Mouse (Mus musculus) heart, embryonic 13.5 days (tissue): ENCODE results near the gene Taf6. TPM values are rescaled to one million over a fixed set of nuclear protein-coding genes. Genes with fewer than 3 reads are reported as not detected.
A peak's percentile ranks its signal among the peaks of the same experiment; 100 is the strongest.
"Not testable (repeated sequence)": the region's sequence is repeated elsewhere in the genome, so short reads cannot be mapped to it uniquely, and the experiment has no call there.

Experiments used
- ATAC-seq: fragments of 200-750 bp; cut with Nextera tagmentation; 2 replicates; pipeline ENCODE4 v1.8.0; 2017; ENCODE audit warnings: moderate TSS enrichment; ENCODE audit not compliant: insufficient number of reproducible peaks, low FRiP score, low TSS enrichment; ENCODE audit errors: extremely low read depth
- H3K27ac ChIP-seq: fragments of 300-500 bp; sonication (generic); replicated peaks from 2 replicates; pipeline ENCODE4 v1.5.1; 2015; ENCODE audit warnings: moderate library complexity, mild to moderate bottlenecking, inconsistent platforms
- H3K27me3 ChIP-seq: fragments of 300-500 bp; sonication (generic); replicated peaks from 2 replicates; pipeline ENCODE4 v1.6.1; 2015; ENCODE audit warnings: mild to moderate bottlenecking, inconsistent platforms
- H3K36me3 ChIP-seq: fragments of 300-500 bp; sonication (generic); 2 replicates; pipeline ENCODE4 v1.6.1; 2015; ENCODE audit warnings: mild to moderate bottlenecking, inconsistent platforms
- H3K4me1 ChIP-seq: fragments of 300-500 bp; sonication (generic); 2 replicates; pipeline ENCODE4 v1.6.1; 2015; ENCODE audit warnings: inconsistent platforms
- H3K4me2 ChIP-seq: fragments of 300-500 bp; sonication (generic); 2 replicates; pipeline ENCODE4 v1.6.1; 2015; ENCODE audit warnings: inconsistent platforms, mild to moderate bottlenecking, moderate library complexity
- H3K4me3 ChIP-seq: fragments of 300-500 bp; sonication (generic); 2 replicates; pipeline ENCODE4 v1.5.1; 2015; ENCODE audit warnings: moderate library complexity, mild to moderate bottlenecking, inconsistent platforms
- H3K9ac ChIP-seq: fragments of 300-500 bp; sonication (generic); 2 replicates; pipeline ENCODE4 v1.6.1; 2015; ENCODE audit warnings: inconsistent platforms, mild to moderate bottlenecking, moderate library complexity
- H3K9me3 ChIP-seq: fragments of 300-500 bp; sonication (generic); 2 replicates; pipeline ENCODE4 v1.6.1; 2016; ENCODE audit warnings: inconsistent platforms
- WGBS: fragments of 180-500 bp; shearing (Covaris S2); methylation state at CpG from one replicate; pipeline ENCODE4 v1.1.7; 2015; ENCODE audit warnings: mixed read lengths; 5-methylcytosine and 5-hydroxymethylcytosine counted together
- polyA plus RNA-seq: library from polyadenylated mRNA; unstranded; fragments of >200 nt; fragmentation: Nextera tagmentation; extraction: Ambion mirVana; gene quantifications from 2 replicates; pipeline ENCODE4 v1.2.1, GENCODE M21; 2015

The Taf6 gene
- polyA plus RNA-seq, result 62.8 and 69.7 TPM in 2 replicates

- Histone ChIP-seq H3K4me1 (peaks cover 20% of the 10 kb centered on the region), H3K4me2 (peak within 1 kb of the TSS; percentile 77), H3K9ac (peak within 1 kb of the TSS; percentile 91), H3K27me3 (no peaks in the 10 kb centered on the region), H3K9me3 (no peaks in the 10 kb centered on the region), H3K27ac (peak within 1 kb of the TSS; percentile 74), H3K4me3 (peak within 1 kb of the TSS; percentile 72), H3K36me3 (peaks cover 49% of the 10 kb centered on the region)
- under 1% methylated on average over 31 of the region's 31 CpGs for WGBS
- ATAC-seq, result peak; percentile 69
These were observed at the start of gene Taf6, which contains the start of gene Cnpy4 for GRCm38 (mm10) chr5:138186950-138187638. Taf6 (minus strand) TSS chr5:138187451. Cnpy4 (plus strand) TSS chr5:138187485.

- Histone ChIP-seq H3K9me3 (no peaks in the 10 kb centered on the region), H3K27ac (no peak overlapping the region), H3K36me3 (no peaks in the 10 kb centered on the region), H3K4me2 (no peak overlapping the region), H3K4me1 (no peaks in the 10 kb centered on the region), H3K9ac (no peak overlapping the region), H3K27me3 (no peaks in the 10 kb centered on the region), H3K4me3 (no peak overlapping the region)
- no peak for ATAC-seq
These were observed 47.0 kb upstream of the Taf6 start for GRCm38 (mm10) chr5:138234224-138234623.

DNA sequence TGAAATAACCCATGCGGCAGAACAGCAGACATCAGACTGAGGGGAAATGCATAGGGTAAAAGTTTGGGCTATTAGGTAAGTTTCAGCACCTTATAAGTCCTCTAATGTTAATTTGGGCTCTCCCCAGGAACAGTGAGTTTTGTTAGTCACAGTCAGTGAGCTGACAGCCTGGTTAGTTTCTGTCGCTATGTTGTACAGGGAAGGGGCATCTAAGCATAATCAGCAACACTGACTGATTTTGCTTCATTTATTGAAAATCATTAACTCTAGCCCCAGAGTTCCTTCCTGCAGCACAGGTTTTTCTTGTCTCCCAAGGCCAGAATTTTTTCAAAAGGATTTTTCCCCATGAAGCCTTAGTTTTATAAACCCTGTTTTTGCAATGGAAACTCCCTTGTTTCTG, 46.5 kb upstream of the Taf6 start:
- H3K27ac ChIP-seq, result no peak overlapping the region
- H3K9ac ChIP-seq, result no peak overlapping the region
- H3K4me1 ChIP-seq, result no peaks in the 10 kb centered on the region
- no peaks in the 10 kb centered on the region for H3K27me3 ChIP-seq
- H3K36me3 ChIP-seq, result no peaks in the 10 kb centered on the region
- 74% methylated on average over 2 of the region's 2 CpGs for WGBS
- no peak overlapping the region for H3K4me2 ChIP-seq
- no peak overlapping the region for H3K4me3 ChIP-seq
- ATAC-seq, result no peak
- H3K9me3 ChIP-seq, result no peaks in the 10 kb centered on the region

- Histone ChIP-seq H3K4me2 (no peak overlapping the region), H3K27ac (no peak overlapping the region), H3K9me3 (no peaks in the 10 kb centered on the region), H3K27me3 (no peaks in the 10 kb centered on the region), H3K36me3 (no peaks in the 10 kb centered on the region), H3K4me3 (no peak overlapping the region), H3K9ac (no peak overlapping the region), H3K4me1 (no peaks in the 10 kb centered on the region)
- no peak for ATAC-seq
- 79% methylated on average over 3 of the region's 3 CpGs for WGBS
These were observed 42.3 kb upstream of the Taf6 start for GRCm38 (mm10) chr5:138229511-138229910.

DNA sequence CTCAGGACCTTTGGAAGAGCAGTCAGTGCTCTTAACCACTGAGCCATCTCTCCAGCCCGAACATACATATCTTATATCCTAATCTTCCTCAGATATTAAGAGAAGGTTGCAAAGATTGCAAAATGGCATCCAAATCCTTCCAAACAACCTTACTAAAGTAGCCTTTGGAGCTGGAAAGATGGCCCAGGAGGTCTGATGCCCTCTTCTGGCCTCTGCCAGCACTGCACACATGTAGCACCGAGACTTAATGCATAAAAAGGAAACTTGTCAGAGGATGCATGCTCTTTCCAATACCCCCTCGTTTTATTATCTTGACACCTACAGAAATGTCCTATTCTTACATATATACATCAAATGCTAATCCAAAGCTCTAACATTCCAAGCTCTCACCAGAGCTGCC, 40.8 kb upstream of the Taf6 start:
- H3K4me2 ChIP-seq, result no peak overlapping the region
- H3K9ac ChIP-seq, result no peak overlapping the region
- no peaks in the 10 kb centered on the region for H3K36me3 ChIP-seq
- H3K9me3 ChIP-seq, result no peaks in the 10 kb centered on the region
- no peaks in the 10 kb centered on the region for H3K4me1 ChIP-seq
- WGBS, result 58% methylated on average over 3 of the region's 3 CpGs
- no peak overlapping the region for H3K27ac ChIP-seq
- no peaks in the 10 kb centered on the region for H3K27me3 ChIP-seq
- no peak overlapping the region for H3K4me3 ChIP-seq
- no peak for ATAC-seq

DNA sequence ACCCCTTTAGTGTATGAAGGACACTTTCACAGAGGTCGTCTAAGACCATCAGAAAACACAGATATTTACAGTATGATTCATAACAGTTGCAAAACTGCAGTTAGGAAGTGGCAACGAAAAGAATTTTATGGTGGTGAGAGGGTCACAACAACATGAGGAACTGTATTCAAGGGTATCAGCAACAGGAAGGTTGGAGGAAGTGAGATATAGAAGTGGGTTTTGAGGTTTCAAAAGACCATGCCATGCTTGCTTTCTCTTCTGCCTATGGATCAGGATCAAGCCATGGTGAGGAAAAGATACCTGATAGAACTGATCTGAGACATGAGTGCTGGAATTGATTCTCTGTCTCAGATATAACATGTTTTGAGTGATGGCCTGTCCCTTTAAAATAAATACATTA, 40.1 kb upstream of the Taf6 start:
- H3K27ac ChIP-seq, result no peak overlapping the region
- no peaks in the 10 kb centered on the region for H3K27me3 ChIP-seq
- H3K9ac ChIP-seq, result no peak overlapping the region
- no peaks in the 10 kb centered on the region for H3K4me1 ChIP-seq
- no peaks in the 10 kb centered on the region for H3K36me3 ChIP-seq
- no peak overlapping the region for H3K4me3 ChIP-seq
- no peak overlapping the region for H3K4me2 ChIP-seq
- WGBS, result 52% methylated on average over 2 of the region's 2 CpGs
- ATAC-seq, result no peak
- no peaks in the 10 kb centered on the region for H3K9me3 ChIP-seq

- H3K27me3 ChIP-seq, result no peaks in the 10 kb centered on the region
- no peak for ATAC-seq
- no peak overlapping the region for H3K9ac ChIP-seq
- no peak overlapping the region for H3K4me2 ChIP-seq
- H3K9me3 ChIP-seq, result no peaks in the 10 kb centered on the region
- H3K4me3 ChIP-seq, result no peak overlapping the region
- WGBS, result 79% methylated on average over 4 of the region's 4 CpGs
- H3K4me1 ChIP-seq, result no peaks in the 10 kb centered on the region
- H3K27ac ChIP-seq, result no peak overlapping the region
- no peaks in the 10 kb centered on the region for H3K36me3 ChIP-seq
These were observed 39.2 kb upstream of the Taf6 start for GRCm38 (mm10) chr5:138226491-138226890.

DNA sequence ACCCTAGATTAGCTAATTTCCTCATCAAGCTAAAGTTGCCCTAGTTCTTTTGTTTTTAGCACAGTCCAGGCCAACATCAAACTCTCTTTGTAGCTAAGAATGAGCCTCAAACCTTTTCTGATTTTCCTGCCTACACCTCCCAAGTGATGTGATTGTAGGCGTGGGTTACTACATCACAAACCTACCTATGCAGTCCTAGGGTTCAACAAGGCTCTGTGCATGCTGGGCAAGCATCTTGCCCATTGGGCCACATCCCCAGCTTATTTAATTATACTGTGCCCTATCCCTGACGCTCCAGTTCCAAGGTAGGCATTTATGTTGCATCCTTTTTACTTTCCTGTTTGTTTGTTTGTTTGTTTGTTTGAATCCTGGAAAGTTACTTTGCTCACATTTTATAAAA, 38.4 kb upstream of the Taf6 start, which contains the start of gene Nxpe5:
Nxpe5 (plus strand) TSS at position 199 of the 400 bp plus-strand sequence.
- ATAC-seq, result no peak
- WGBS, result 50% methylated on average over 2 of the region's 2 CpGs
- H3K4me1 ChIP-seq, result no peaks in the 10 kb centered on the region
- no peaks in the 10 kb centered on the region for H3K36me3 ChIP-seq
- no peaks in the 10 kb centered on the region for H3K9me3 ChIP-seq
- no peak within 1 kb of the TSS for H3K4me2 ChIP-seq
- no peak within 1 kb of the TSS for H3K9ac ChIP-seq
- no peaks in the 10 kb centered on the region for H3K27me3 ChIP-seq
- H3K27ac ChIP-seq, result no peak within 1 kb of the TSS
- no peak within 1 kb of the TSS for H3K4me3 ChIP-seq

DNA sequence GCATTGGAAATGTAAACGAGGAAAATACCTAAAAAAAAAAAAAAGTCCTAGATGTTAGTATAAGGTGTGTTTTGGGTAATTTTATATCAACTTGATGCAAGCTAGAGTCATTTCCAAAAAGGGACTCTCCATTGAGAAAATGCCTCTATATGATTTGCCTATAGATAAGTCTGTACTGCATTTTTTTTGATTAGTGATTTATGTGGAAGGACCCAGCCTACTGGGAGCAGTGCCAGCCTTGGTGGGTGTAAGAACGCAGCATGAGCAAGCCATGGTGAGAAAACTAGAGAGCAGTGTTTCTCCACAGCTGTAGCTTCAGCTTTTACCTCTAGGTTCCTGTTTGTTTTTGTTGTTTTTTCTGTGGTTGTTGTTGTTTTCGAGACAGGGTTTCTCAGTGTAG, 36.0 kb upstream of the Taf6 start:
- H3K4me3 ChIP-seq, result no peak overlapping the region
- 45% methylated on average over 3 of the region's 3 CpGs for WGBS
- 0 out of 2 replicates have a peak, but pooled peaks cover 6% of the 10 kb centered on the region for H3K27me3 ChIP-seq
- H3K4me1 ChIP-seq, result no peaks in the 10 kb centered on the region
- H3K4me2 ChIP-seq, result no peak overlapping the region
- no peaks in the 10 kb centered on the region for H3K9me3 ChIP-seq
- no peaks in the 10 kb centered on the region for H3K36me3 ChIP-seq
- H3K9ac ChIP-seq, result no peak overlapping the region
- H3K27ac ChIP-seq, result no peak overlapping the region
- ATAC-seq, result no peak

- Histone ChIP-seq H3K4me2 (no peak overlapping the region), H3K9ac (no peak overlapping the region), H3K4me3 (no peak overlapping the region), H3K36me3 (no peaks in the 10 kb centered on the region), H3K27me3 (0 out of 2 replicates have a peak, but pooled peaks cover 6% of the 10 kb centered on the region), H3K9me3 (peaks cover 6% of the 10 kb centered on the region; the same call in 1 of the 2 replicates), H3K27ac (no peak overlapping the region), H3K4me1 (no peaks in the 10 kb centered on the region)
- WGBS, result 23% methylated on average over 4 of the region's 4 CpGs
- ATAC-seq, result no peak
These were observed 34.9 kb upstream of the Taf6 start for GRCm38 (mm10) chr5:138222111-138222510.

- peaks cover 26% of the 10 kb centered on the region for H3K9me3 ChIP-seq
- no peaks in the 10 kb centered on the region for H3K4me1 ChIP-seq
- H3K27ac ChIP-seq, result no peak overlapping the region
- no peak overlapping the region for H3K9ac ChIP-seq
- H3K27me3 ChIP-seq, result 0 out of 2 replicates have a peak, but pooled peaks cover 6% of the 10 kb centered on the region
- 61% methylated on average over 2 of the region's 2 CpGs for WGBS
- no peaks in the 10 kb centered on the region for H3K36me3 ChIP-seq
- no peak overlapping the region for H3K4me3 ChIP-seq
- no peak overlapping the region for H3K4me2 ChIP-seq
- no peak for ATAC-seq
These were observed 32.6 kb upstream of the Taf6 start for GRCm38 (mm10) chr5:138219864-138220263.

GRCm38 (mm10) chr5:138216632-138217031, 29.4 kb upstream of the Taf6 start:
- WGBS, result 90% methylated on average over 13 of the region's 13 CpGs
- not testable (repeated sequence) for H3K4me2 ChIP-seq

More at GRCm38 (mm10) chr5:138216632-138217031, 29.4 kb upstream of the Taf6 start:
- H3K27ac ChIP-seq, H3K27me3 ChIP-seq, H3K4me1 ChIP-seq, H3K4me3 ChIP-seq, H3K9ac ChIP-seq, ATAC-seq, H3K36me3 ChIP-seq: not testable (repeated sequence)
- H3K9me3 ChIP-seq, result peaks cover 43% of the 10 kb centered on the region
